21 mouse cellular contexts compared by ENCODE assay signal in genomic region chr1:86378662-86379061, GRCm38 (mm10). TPM values are rescaled to one million over a fixed set of nuclear protein-coding genes. Genes with fewer than 3 reads are reported as not detected.
DNase-seq lines count a peak whose midpoint lies in the region; ATAC-seq and TF ChIP-seq lines count a peak whose summit lies in the region.
"Had no signal": no experiment of that assay in that cellular context is flagged by ENCODE, and none has a peak within 500 bp of the region (broad histone marks: within the 10 kb centered on the region; RNA-seq: fewer than 3 reads in every experiment).

No protein-coding gene starts in this region.

- no peak for TF ChIP-seq CTCF in forebrain, postnatal 0 days (IDR thresholded peaks at IDR 0.05; ENCODE audit: low read depth)

- H3K4me1 ChIP-seq in forebrain, postnatal 0 days (ENCODE audit: insufficient read depth), result no peaks in the 10 kb centered on the region
- H3K4me1 ChIP-seq in forebrain, embryonic 14.5 days (ENCODE audit: control insufficient read depth, insufficient read depth, low read length), result no peaks in the 10 kb centered on the region; the same call in 1 of the 2 replicates
- peaks cover 25 to 32% of the 10 kb centered on the region in 2 experiments for H3K4me1 ChIP-seq in heart, embryonic 14.5 days (ENCODE audit: control insufficient read depth in 2 of 2, insufficient read depth in 2 of 2, low read length in 2 of 2)
- H3K4me1 ChIP-seq in limb, embryonic 12.5 days (replicated peaks), result peaks cover 21% of the 10 kb centered on the region
- peaks cover 25% of the 10 kb centered on the region for H3K4me1 ChIP-seq in limb, embryonic 10.5 days
- H3K4me1 ChIP-seq: forebrain, embryonic 12.5 days; stomach, embryonic 15.5 days had no signal

- no peaks in the 10 kb centered on the region for H3K27me3 ChIP-seq in forebrain, postnatal 0 days (ENCODE audit: insufficient read depth, low read length)
- H3K27me3 ChIP-seq in forebrain, embryonic 14.5 days (replicated peaks; ENCODE audit: control insufficient read depth, insufficient read depth, low read length), result no peaks in the 10 kb centered on the region
- no peaks in the 10 kb centered on the region for H3K27me3 ChIP-seq in heart, embryonic 14.5 days (ENCODE audit: control insufficient read depth, insufficient read depth, low read length)
- H3K27me3 ChIP-seq in limb, embryonic 12.5 days, result no peaks in the 10 kb centered on the region
- no peaks in the 10 kb centered on the region for H3K27me3 ChIP-seq in limb, embryonic 10.5 days (ENCODE audit: low read depth, poor library complexity, severe bottlenecking)
- H3K27me3 ChIP-seq: forebrain, embryonic 12.5 days; stomach, embryonic 15.5 days had no signal

- H3K4me3 ChIP-seq in forebrain, postnatal 0 days (ENCODE audit: low read depth, low read length), result no peak overlapping the region
- H3K4me3 ChIP-seq in forebrain, embryonic 14.5 days (ENCODE audit: low read depth, low read length), result no peak overlapping the region
- no peak overlapping the region for H3K4me3 ChIP-seq in heart, embryonic 14.5 days (ENCODE audit: control insufficient read depth in 1 of 2, insufficient read depth in 1 of 2, low read depth in 1 of 2, low read length in 2 of 2)
- no peak overlapping the region for H3K4me3 ChIP-seq in limb, embryonic 12.5 days (replicated peaks)
- H3K4me3 ChIP-seq in limb, embryonic 10.5 days, result no peak overlapping the region
- H3K4me3 ChIP-seq: forebrain, embryonic 12.5 days; stomach, embryonic 15.5 days had no signal

- no peaks in the 10 kb centered on the region for H3K36me3 ChIP-seq in forebrain, postnatal 0 days (ENCODE audit: insufficient read depth)
- no peaks in the 10 kb centered on the region for H3K36me3 ChIP-seq in forebrain, embryonic 14.5 days (ENCODE audit: control insufficient read depth, insufficient read depth, low read length)
- no peaks in the 10 kb centered on the region for H3K36me3 ChIP-seq in heart, embryonic 14.5 days (ENCODE audit: control insufficient read depth, insufficient read depth, low read length)
- no peaks in the 10 kb centered on the region for H3K36me3 ChIP-seq in limb, embryonic 12.5 days
- no peaks in the 10 kb centered on the region for H3K36me3 ChIP-seq in limb, embryonic 10.5 days
- H3K36me3 ChIP-seq: forebrain, embryonic 12.5 days; stomach, embryonic 15.5 days had no signal

- DNase-seq in forebrain, postnatal 0 days, result peak; percentile 36
- DNase-seq in forebrain, embryonic 14.5 days (ENCODE audit: low spot score), result no peak
- DNase-seq in heart, adult 18-20 months, result no peak
- no peak for DNase-seq in limb, embryonic 10.5 days (ENCODE audit: low spot score)
- DNase-seq in layer of hippocampus, postnatal 36 days, result no peak
- no peak for DNase-seq in layer of hippocampus, postnatal 14 days (ENCODE audit: low spot score in 2 of 2)
- DNase-seq: cerebellum, adult 9-11 months; kidney, adult 18-20 months; kidney, postnatal 25 days; lung, adult 18-20 months had no signal

- peak overlapping the region; percentile 62 for H3K27ac ChIP-seq in forebrain, postnatal 0 days (ENCODE audit: low read depth, low read length)
- H3K27ac ChIP-seq in forebrain, embryonic 14.5 days (ENCODE audit: low read depth, low read length), result no peak overlapping the region
- peak overlapping the region; percentile 24 to 69; a peak in 3 of 4 replicates for H3K27ac ChIP-seq in heart, embryonic 14.5 days (replicated peaks in 1 of 2; ENCODE audit: control insufficient read depth in 1 of 2, insufficient read depth in 1 of 2, low read depth in 2 of 2, low read length in 2 of 2)
- 0 out of 2 replicates have a peak overlapping the region, but pooled peaks have one; percentile 9 for H3K27ac ChIP-seq in limb, embryonic 12.5 days
- H3K27ac ChIP-seq in limb, embryonic 10.5 days, result no peak overlapping the region
- H3K27ac ChIP-seq: forebrain, embryonic 12.5 days; stomach, embryonic 15.5 days had no signal

- no peak overlapping the region for H3K9ac ChIP-seq in forebrain, postnatal 0 days
- no peak overlapping the region for H3K9ac ChIP-seq in forebrain, embryonic 14.5 days (ENCODE audit: low read length)
- peak overlapping the region; percentile 27 for H3K9ac ChIP-seq in heart, embryonic 14.5 days (ENCODE audit: low read length)
- H3K9ac ChIP-seq in limb, embryonic 12.5 days (replicated peaks), result no peak overlapping the region
- H3K9ac ChIP-seq: forebrain, embryonic 12.5 days; stomach, embryonic 15.5 days had no signal

- no peak overlapping the region for H3K4me2 ChIP-seq in forebrain, postnatal 0 days (ENCODE audit: low read depth)
- no peak overlapping the region for H3K4me2 ChIP-seq in forebrain, embryonic 14.5 days (ENCODE audit: low read length)
- peak overlapping the region; percentile 39 for H3K4me2 ChIP-seq in heart, embryonic 14.5 days (ENCODE audit: low read length)
- H3K4me2 ChIP-seq in limb, embryonic 12.5 days, result peak overlapping the region; percentile 41
- H3K4me2 ChIP-seq: forebrain, embryonic 12.5 days; stomach, embryonic 15.5 days had no signal

- 48% methylated on average over 6 of the region's 6 CpGs for WGBS in forebrain, postnatal 0 days
- 80% methylated on average over 6 of the region's 6 CpGs for WGBS in forebrain, embryonic 14.5 days
- WGBS in heart, embryonic 14.5 days, result 36% methylated on average over 6 of the region's 6 CpGs
- 13% methylated on average over 6 of the region's 6 CpGs for WGBS in limb, embryonic 12.5 days
- 50% methylated on average over 6 of the region's 6 CpGs for WGBS in limb, embryonic 10.5 days

- no peaks in the 10 kb centered on the region for H3K9me3 ChIP-seq in forebrain, postnatal 0 days (ENCODE audit: low read length)
- no peaks in the 10 kb centered on the region for H3K9me3 ChIP-seq in forebrain, embryonic 14.5 days (replicated peaks; ENCODE audit: control insufficient read depth, low read length)
- no peaks in the 10 kb centered on the region for H3K9me3 ChIP-seq in heart, embryonic 14.5 days (ENCODE audit: control insufficient read depth, low read length)
- no peaks in the 10 kb centered on the region for H3K9me3 ChIP-seq in limb, embryonic 12.5 days
- H3K9me3 ChIP-seq in limb, embryonic 10.5 days (replicated peaks), result no peaks in the 10 kb centered on the region
- H3K9me3 ChIP-seq: forebrain, embryonic 12.5 days; stomach, embryonic 15.5 days had no signal

- peak; percentile 12; the same call in 1 of the 2 replicates for ATAC-seq in forebrain, postnatal 0 days
- no peak for ATAC-seq in forebrain, embryonic 14.5 days
- ATAC-seq in heart, embryonic 14.5 days (ENCODE audit: insufficient number of reproducible peaks, insufficient read depth, low FRiP score, low read depth), result no peak
- ATAC-seq in limb, embryonic 12.5 days (ENCODE audit: insufficient number of reproducible peaks, insufficient read depth, low FRiP score, low TSS enrichment, low read depth), result no peak

RNA-seq across cellular contexts. Expression of gene Ncl, which starts 19.5 kb away (rescaled TPM):
- 35.9 and 50.6 TPM in 2 replicates for total RNA-seq in forebrain, postnatal 0 days (2014; rRNA removed)
- polyA plus RNA-seq in forebrain, postnatal 0 days (2015; fragmentation: Nextera tagmentation; extraction: Ambion mirVana), result 164 and 210 TPM in 2 replicates
- polyA plus RNA-seq in forebrain, embryonic 14.5 days (2014; fragmentation: Nextera tagmentation; extraction: Ambion mirVana), result 122 and 124 TPM in 2 replicates
- 177 and 193 TPM in 2 replicates for polyA plus RNA-seq in heart, embryonic 14.5 days (2014; fragmentation: Nextera tagmentation; extraction: Ambion mirVana)
- total RNA-seq in heart, adult 18-20 months (2021), result 100 to 1,000 TPM; 105 to 113 TPM
- polyA plus RNA-seq in limb, embryonic 12.5 days (2016; fragmentation: Nextera tagmentation; extraction: Ambion mirVana), result 467 and 515 TPM in 2 replicates
- polyA plus RNA-seq in limb, embryonic 10.5 days (2016; fragmentation: Nextera tagmentation; extraction: Ambion mirVana), result 554 and 638 TPM in 2 replicates
- total RNA-seq in layer of hippocampus, postnatal 36 days (2021), result 100 to 1,000 TPM; 136 to 137 TPM
- total RNA-seq in layer of hippocampus, postnatal 14 days (2021), result 100 to 1,000 TPM; 156 to 157 TPM

RNA-seq across cellular contexts. Expression of gene Nmur1, which starts 47.4 kb away (rescaled TPM):
- total RNA-seq in forebrain, postnatal 0 days (2014; rRNA removed), result 0.15 and 0.33 TPM in 2 replicates
- polyA plus RNA-seq in forebrain, postnatal 0 days (2015; fragmentation: Nextera tagmentation; extraction: Ambion mirVana), result 0.17 and 0.19 TPM in 2 replicates
- polyA plus RNA-seq in forebrain, embryonic 14.5 days (2014; fragmentation: Nextera tagmentation; extraction: Ambion mirVana), result not detected in 2 replicates
- polyA plus RNA-seq in heart, embryonic 14.5 days (2014; fragmentation: Nextera tagmentation; extraction: Ambion mirVana), result not detected in 2 replicates
- total RNA-seq in heart, adult 18-20 months (2021), result not detected
- polyA plus RNA-seq in limb, embryonic 12.5 days (2016; fragmentation: Nextera tagmentation; extraction: Ambion mirVana), result not detected in 2 replicates
- 0.15 and 0.24 TPM in 2 replicates for polyA plus RNA-seq in limb, embryonic 10.5 days (2016; fragmentation: Nextera tagmentation; extraction: Ambion mirVana)
- total RNA-seq in layer of hippocampus, postnatal 36 days (2021), result not detected
- total RNA-seq in layer of hippocampus, postnatal 14 days (2021), result not detected
- total RNA-seq: adrenal gland, postnatal 4 days; hematopoietic stem cell, adult 5-6 weeks; liver, adult 2 months; MEL; midbrain, postnatal 0 days had no signal
- polyA plus RNA-seq: forebrain, embryonic 12.5 days; liver, adult 2 months; neural tube, embryonic 11.5 days; stomach, embryonic 15.5 days had no signal

RNA-seq across cellular contexts. Expression of gene Tex44, which starts 47.5 kb away (rescaled TPM):
- 0.29 TPM in 1 of 2 replicates, not detected in the other for total RNA-seq in forebrain, postnatal 0 days (2014; rRNA removed)
- polyA plus RNA-seq in forebrain, postnatal 0 days (2015; fragmentation: Nextera tagmentation; extraction: Ambion mirVana), result not detected in 2 replicates
- polyA plus RNA-seq in forebrain, embryonic 14.5 days (2014; fragmentation: Nextera tagmentation; extraction: Ambion mirVana), result not detected in 2 replicates
- not detected in 2 replicates for polyA plus RNA-seq in heart, embryonic 14.5 days (2014; fragmentation: Nextera tagmentation; extraction: Ambion mirVana)
- not detected for total RNA-seq in heart, adult 18-20 months (2021)
- polyA plus RNA-seq in limb, embryonic 12.5 days (2016; fragmentation: Nextera tagmentation; extraction: Ambion mirVana), result not detected in 2 replicates
- polyA plus RNA-seq in limb, embryonic 10.5 days (2016; fragmentation: Nextera tagmentation; extraction: Ambion mirVana), result not detected in 2 replicates
- not detected for total RNA-seq in layer of hippocampus, postnatal 36 days (2021)
- total RNA-seq in layer of hippocampus, postnatal 14 days (2021), result not detected
- total RNA-seq: adrenal gland, postnatal 4 days; hematopoietic stem cell, adult 5-6 weeks; liver, adult 2 months; MEL; midbrain, postnatal 0 days had no signal
- polyA plus RNA-seq: forebrain, embryonic 12.5 days; liver, adult 2 months; midbrain, postnatal 0 days; neural tube, embryonic 11.5 days; spleen, adult 2 months; stomach, embryonic 15.5 days had no signal

Comparison
In these comparisons a context has a peak if more than half of its experiments do, and no peak if none do; other contexts are left out.
1. H3K27ac ChIP-seq: peak in forebrain, postnatal 0 days (single experiment), heart, embryonic 14.5 days (2 of 2) and limb, embryonic 12.5 days (single experiment); none in forebrain, embryonic 14.5 days (single experiment) and limb, embryonic 10.5 days (single experiment).
2. H3K4me2 ChIP-seq: peak in heart, embryonic 14.5 days (single experiment) and limb, embryonic 12.5 days (single experiment); none in forebrain, postnatal 0 days (single experiment) and forebrain, embryonic 14.5 days (single experiment).